Mouse (Mus musculus) CD4-positive, CD25-positive, alpha-beta regulatory T cell, adult 2 months (primary cell): ENCODE measurements around the gene Nectin1.
A peak's percentile ranks its signal among the peaks of the same experiment; 100 is the strongest.

ENCODE experiments used
- DNase-seq: peaks from one replicate; pipeline ENCODE4 v3.0.0-alpha.2; 2012; ENCODE audit warnings: low read depth, low spot score

Nectin1 gene

DNA sequence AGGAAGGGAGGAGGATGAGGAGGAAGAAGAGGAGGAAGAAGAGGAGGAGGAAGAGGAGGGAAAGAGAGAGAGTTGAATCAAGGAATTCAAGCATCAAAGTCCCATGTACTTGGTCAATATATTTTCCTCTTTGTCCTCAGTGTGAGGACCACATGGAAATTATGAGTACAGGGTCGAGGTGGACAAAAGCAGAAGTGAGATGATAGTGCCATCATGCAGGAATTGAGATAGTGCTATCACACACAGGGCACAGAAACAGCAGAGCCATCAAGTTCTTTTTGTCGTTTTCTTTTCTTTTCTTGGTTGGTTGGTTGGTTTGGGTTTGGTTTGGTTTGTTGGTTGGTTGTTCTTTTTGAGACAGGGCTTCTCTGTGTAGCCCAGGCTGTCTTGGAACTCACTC, 2.5 kb upstream of the Nectin1 start:
- DNase-seq: no peak

DNA sequence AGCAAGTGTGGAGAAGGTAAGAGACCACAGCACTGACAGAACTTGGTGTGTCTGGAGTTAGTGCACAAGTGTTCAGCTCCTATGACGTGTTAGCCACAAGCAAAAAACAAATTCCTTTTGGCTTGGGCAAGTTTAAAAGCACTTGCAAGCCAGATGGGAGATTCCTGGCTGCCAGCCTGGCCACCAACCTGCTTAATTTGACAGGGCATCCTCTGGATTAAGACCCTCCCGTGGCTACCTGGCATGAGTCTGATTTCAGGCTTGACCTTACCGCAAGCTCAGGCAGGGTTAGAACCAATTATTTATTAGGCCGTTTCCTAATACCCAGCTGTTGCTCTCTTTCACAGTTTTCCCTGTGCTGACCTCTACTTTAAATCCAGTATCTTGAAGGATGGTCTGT, 1.7 kb upstream of the Nectin1 start:
- DNase-seq: no peak

DNA sequence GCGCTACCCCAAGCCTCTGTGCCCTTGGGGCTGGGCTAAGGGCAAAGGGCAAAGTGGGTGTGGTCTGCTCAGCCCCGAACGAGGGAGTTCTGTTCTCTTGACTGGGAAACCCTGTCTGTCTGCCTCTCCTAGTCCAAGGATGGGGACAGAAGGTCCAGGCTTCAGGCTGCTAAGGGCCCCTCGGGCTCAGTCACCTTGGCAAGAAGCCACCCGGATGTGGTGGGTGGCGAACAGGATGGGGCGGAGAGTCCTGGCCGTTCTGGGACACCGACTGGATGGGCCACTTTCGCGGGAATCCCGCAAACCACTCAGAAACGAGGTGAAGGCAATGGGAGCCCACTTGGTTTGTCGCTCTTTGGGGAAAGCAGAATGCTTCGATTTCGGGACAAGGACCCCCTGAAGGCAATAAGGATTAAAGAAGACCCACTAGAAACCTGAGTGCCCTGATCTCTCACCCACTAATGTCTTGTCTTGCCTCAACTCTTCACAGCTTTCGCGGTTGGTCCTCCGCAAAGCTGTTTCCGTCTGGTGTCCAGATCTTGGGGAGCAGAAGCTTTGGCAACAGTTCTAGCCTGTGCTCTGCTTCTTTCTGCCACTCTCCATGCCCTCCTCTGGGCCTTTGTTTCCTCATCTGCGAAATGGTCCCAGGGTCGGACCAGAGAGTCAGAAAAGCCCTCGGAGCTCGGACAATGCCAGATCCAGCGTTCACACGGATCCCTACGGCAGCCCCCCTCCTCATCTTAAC, 710 bp upstream of the Nectin1 start:
- peak; percentile 41 for DNase-seq

DNA sequence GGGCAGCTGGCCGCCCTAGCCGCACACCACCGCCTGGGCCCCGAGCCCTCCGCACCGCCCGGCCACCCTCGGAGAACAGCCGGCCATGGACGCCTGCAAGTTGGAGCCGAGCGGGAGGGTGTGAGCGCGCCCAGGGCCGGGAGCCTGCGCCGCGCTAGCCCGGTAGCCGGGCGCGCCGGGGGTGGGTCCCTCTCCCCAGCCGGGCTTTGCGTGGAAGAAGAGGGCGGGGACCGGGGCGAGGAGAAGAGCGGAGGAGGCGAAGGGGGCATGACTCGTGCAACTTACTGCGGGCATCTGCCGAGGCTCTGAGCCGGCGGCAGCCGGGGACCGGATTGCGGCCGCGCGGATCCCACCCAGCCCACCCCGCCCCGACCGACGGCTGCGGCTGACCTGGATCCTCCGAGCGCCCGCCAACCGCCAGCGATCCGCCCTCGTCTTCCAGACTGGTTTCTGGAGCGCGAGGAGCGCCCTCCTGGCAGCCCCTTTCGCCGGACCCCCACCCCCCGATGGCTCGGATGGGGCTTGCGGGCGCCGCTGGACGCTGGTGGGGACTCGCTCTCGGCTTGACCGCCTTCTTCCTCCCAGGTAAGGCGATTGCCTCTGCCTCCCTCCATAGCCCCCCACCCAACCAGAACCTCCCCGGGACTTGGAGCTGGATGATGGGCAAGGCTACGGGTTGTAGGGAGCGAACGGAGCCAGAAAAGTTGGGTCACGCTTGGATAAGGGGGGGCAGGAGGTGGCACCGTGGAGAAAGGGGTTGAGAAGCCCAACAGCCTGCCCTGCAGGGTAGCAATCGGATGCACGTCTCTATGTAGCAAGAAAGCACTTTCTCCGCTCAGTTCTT, 576 bp downstream of the Nectin1 start:
- DNase-seq: peak; percentile 50

DNA sequence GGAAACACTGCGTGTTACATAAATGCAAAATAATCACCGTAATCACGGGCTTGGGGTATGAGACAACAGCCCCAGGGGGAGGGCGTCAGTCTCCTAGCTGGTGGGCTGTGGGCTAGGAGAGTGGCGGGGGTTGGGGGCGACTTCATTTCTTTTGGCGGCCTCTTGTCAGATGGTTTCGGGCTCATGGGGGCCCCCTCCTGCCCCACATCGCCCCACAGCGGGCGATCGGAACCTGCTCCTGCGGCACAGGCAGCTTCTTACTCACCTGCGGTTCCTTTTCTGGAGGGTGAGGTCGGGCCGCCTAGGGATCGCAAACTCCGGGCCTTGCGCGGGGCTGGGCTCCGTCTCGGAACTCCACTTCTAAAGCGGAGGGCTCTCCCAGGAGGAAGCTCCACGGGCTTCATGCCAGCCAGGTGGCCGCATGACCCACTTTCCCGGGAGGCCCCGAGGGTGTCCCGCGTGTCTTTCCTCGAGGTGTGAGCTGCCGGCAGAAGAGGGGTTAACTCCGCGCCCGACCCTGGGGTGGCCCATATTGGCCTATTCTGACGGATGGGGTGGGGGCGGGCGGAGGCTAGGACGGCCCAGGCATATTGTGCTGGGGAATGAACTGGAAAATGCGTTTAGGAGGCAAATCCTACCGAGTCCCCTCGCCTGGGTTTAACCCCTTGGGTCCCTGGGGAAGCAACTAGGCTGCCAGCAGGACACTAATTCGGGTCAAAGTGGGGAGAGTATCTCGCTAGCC, 1.4 kb downstream of the Nectin1 start:
- peak; percentile 49 for DNase-seq

DNA sequence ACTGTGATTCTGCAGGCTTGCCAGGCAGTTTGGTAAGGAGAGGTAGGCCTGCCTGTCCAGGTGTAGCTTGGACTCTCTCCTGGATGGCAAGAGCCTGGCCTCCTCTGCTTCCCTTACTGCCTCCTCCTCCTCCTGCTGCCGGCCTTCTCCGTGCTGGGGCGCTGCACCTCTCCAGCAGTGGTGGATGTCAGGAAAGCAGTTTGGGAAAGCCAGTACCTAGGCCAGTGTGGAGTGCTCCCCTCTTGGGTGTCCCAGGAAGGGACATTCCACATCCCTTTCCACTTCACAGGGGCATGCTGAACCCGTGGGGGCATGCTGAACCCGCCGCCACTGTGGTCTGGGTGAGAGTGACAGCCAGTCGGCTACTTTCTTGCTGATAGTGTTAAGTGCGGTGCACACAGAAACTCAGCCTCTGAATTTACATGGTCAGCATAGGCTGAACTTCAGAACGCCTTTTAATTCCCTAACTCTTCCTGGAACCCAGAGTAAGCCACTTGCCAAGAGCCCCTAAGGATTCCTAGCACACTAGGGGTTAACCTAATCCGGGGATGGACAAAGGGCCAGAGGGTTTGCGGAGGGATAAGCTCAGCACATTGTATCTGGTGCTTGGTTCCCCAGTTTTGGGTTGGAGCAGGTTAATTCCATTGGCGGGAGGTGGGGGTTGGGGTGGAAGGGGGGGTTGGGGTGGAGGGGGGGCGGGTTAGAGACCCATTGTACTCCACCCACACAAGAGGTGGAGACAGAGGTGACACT, 2.3 kb downstream of the Nectin1 start:
- DNase-seq: no peak

DNA sequence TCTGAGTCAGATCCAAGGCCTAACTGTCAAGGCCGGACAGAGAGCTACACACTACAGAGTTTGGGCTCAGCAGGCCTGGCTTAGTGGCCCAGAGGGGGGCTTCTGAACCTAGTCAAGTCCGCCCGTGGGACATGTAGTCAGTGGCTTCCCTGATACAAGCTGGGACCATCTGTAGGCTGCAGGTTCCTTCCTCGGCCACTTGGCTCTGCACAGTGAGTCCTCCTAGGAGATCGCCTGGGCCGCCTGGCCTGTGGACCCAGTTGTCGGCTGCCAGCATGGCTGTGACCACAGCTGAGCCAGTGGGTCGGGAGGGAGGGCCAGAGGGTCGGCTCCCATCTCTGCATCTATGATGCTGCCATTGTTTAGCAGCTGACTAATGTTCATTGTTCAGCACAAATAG, 3.9 kb downstream of the Nectin1 start:
- no peak for DNase-seq

DNA sequence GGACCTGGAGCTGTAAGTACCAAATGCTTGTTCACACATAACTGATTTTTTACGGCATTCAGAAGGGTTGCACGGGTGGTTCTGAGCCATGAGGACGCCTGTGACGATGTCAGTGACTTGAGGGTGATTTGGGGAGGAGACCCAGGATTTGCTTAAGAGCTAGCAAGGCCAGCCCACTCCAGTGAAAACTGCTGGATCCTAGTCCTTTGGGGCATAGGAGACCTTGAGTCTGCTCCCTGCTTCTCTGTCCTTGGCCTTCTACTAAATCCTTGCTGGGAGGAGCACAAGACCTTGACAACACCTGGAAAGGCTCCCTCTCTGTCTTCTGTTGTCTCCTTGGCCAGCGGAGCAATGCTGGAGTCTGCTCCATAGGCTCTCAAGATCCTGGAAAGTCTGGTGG, 4.7 kb downstream of the Nectin1 start:
- no peak for DNase-seq

DNA sequence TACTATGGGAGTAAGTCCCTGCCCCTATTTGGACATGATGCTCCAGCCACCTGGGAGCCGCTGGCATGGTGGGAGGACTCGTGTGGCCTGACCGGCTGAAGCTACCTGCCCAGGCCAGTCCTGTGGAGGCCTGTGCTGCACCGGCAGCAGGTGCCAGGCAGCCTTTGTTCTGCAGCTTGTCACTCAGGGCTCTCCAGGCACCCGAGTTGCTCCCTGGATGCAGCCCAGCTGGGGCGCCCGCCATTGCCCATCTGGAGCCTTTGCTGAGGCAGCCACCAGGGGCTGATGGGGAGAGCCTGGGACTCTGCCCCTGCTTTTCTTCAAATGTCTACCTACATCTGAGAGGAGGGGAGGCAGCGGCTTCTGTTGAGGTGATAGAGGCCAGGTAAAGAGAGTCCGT, 6.3 kb downstream of the Nectin1 start:
- no peak for DNase-seq

DNA sequence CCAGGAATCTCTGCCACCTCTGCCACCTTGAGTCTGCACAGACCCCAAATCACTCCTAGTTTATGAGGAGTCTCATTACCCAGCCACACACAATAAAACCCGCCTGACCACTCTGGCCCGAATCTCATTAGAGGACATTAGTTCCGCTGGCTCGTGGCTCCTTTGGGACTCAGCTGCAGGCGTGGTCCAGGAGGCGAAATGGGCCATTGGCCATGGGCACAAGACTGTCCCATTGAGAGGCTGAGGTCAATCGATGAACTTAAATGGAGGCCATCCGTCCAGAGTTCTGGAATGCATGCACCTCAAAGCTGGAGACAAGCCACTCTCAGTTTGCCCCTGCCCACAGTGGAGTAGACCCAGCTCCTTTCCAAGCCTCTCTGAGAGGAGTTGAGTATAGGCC, 7.3 kb downstream of the Nectin1 start:
- no peak for DNase-seq

DNA sequence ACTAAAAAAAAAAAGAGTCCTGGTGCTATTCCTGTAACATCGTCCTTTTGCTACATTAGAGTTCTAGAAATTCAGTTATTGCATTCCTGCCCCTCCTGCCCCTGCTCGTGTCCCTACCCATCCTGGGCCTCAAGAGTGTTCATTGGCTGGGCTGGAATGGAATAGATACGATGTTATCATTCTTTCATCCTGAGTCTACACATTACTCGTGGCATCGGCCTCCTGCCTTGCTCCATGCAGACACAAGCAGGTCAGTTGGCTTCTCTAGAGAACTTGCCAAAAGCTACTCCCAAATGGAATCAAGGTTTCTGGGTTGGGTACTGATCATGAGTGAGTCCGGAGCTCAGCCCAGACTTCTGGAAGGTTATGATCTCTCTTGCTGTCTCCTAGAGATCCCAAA, 9.7 kb downstream of the Nectin1 start:
- DNase-seq: no peak

DNA sequence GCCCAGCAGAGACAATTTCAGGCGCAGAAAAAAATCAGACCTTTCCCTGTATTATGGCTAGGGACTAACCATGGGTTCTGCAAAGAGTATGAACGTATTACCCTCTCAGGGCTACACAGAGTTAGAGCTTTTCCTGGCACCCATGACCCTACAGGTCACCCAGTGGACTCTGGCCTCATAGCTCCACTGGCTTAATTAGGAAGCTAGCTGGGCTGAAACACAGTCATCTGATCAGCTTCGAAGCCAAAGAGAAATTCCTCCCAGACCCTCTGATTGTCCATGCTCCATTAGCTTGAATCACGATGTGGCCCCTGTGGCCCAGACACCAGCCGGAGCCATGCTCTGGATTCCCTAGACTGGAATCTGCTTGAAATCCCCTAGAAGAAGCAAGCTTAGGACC, 10.3 kb downstream of the Nectin1 start:
- no peak for DNase-seq

DNA sequence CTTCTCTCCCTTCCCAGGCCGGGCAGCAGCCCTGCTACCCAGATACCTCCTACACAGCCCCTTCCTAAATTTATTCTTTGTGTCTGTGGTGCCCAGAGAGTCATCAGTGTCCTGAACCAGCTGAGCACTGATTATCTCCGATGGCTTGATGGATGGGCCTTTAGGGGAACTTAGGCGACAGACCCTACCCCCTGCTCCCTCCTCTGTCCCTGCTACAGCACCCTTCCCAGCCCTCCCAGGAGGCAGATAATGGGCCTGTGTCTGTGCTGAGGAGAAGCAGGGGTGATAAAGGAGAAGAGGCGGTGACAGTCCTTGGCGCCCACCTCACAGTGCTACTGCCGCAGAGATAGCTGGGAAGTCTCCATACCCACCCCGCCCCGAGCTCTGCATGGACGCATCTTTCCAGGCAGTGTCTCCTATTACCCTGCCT, 11.0 kb downstream of the Nectin1 start:
- DNase-seq: no peak

DNA sequence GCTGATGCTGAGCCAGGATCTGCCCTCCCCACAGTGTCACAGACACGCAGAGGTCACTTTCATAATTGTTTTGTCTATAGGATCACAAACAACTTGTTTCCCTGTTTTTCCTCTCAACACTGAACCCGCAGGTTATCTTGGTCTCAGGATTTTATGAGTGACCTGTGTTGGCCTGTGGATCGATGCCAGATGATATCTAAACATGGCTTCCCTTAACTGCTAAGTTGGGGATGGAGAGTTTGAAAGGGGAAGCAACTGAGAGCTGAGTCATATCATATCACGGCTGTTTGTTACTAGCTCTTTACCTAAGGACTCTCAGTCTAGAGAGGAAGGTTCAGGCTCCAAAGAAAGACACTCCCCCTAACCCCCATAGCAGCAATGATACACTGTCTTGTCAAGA, 11.7 kb downstream of the Nectin1 start:
- no peak for DNase-seq

DNA sequence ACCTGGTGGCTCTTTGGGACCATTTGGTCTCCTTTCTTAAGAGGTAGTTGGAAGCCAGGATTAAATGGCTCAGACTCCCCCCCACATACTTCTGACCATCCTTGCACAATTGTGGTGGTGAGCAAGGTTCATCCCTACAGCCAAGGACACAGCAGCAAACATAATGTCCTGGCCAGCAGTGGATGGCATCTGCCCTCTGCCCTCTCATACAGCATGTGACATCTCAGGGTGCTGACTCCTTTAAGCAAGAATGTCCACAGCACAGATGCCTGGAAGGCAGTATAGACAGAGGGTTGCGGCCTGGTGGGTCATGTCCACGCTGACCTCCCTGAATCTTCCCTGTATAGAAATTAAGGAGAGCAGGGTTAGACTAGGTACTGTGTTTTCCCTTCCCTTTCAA, 12.1 kb downstream of the Nectin1 start:
- DNase-seq: no peak

DNA sequence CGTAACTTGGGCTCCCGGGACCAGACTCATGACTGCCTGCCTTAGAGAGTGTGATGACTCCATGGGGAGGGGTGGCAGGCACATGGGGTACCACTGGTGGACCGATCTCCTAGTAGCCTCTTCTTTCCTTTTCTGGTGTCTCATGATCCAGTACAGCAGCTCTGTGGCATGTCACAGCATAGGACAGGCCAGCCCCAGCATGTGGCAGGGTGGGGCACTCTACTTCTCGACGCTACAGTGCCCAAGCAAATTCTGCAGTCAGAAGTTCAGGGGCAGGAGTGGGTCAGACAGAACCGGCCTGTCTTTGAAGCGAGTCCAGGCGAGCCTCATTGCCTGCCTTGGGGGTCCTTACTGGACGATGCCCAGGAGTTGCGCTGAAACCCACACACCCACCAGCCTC, 13.4 kb downstream of the Nectin1 start:
- DNase-seq: no peak

DNA sequence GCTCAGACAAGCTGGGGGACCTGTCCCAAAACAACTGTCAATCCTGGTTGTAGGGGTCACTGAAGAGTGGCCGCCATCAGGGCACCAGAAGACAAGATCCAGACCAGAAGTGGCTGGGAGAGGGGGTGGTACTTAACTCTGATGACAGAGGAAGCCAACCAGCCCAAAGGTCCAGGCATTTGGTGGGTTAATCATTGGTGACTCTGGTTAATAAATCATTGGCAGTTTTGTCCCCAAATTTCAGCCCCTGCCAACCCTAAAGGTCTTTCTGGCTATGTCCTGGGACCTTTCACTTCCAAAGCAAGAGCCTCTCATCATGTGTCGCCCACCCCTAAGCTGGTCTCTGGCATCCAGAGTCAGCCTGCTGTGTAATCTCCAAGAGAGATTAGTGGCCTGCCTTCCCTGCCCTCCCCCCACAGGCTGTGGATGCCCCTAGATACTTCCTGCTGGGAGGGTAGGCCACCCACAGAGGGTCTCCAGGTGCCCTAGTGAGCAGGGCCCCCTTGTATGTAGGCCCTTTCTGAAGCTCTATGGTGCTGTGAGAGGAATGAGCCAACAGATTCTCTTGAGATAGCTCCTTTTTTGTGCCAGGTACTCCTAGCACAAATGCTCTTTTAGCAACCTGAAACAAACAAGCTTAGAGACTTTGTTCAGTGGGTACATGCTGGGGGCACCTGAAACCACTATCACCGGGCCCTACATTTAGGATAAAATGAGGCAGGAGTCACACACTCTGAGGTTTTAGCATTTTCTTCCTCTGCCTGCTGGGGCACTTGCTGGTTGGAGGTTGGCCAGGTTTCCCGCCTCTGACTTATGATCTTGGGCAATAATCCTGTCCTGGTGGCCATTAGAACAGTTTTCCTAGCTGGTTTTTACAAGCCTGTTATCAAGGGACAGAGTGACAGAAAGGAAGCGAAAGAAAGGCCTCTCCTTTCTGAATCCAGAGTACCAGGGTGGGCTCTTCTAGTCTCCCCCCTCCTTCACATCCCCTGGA, 14.5 kb downstream of the Nectin1 start:
- no peak for DNase-seq

DNA sequence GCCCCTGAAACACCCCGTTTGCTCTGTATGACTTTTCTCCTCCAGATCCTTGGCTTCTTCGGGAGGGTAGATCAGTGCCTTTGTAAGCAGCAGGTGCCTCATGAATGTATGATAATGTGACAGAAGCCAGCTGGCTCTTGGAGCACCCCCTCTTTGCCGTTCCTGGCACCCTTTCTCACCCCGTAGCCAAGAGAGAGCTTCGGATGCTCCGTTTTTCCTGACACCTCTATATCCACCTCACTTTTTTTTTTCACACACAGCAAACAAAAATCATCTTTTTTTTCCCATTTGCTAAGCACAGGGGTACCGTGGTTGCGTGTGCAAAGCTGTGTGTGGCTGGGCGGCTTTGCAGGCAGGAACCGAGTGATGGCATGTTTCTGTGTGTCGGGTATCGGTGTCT, 16.3 kb downstream of the Nectin1 start:
- no peak for DNase-seq

DNA sequence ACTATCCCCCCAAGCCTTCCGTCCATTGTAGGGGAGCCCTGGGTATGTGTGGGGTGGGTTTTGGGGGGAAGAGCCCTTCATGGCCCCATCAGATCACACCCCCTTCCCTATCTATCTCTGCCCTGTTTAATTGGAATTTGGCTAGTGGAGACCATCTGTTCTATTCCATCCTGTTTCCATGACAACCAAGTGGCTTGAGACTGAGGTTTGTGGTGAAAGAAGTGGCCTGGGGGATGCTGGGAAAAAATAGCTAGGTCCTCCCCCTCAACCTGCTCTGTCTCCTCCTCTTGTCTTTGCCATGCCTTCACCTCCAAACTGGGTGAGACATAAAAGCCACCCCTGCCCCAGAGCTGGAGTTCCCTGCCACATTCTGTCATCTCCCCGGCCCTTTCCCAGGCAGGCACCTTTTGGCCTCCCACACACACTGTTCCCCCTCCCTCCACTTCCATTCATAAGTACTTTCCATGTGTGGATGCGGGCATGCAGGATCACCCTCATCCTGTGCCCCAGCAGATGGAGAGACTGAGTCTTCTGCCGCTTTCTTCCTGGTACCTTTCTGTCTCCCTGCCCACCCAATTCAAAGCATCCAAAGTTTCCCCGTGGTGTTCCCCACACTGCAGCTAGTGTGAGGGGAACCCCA, 17.5 kb downstream of the Nectin1 start:
- no peak for DNase-seq

DNA sequence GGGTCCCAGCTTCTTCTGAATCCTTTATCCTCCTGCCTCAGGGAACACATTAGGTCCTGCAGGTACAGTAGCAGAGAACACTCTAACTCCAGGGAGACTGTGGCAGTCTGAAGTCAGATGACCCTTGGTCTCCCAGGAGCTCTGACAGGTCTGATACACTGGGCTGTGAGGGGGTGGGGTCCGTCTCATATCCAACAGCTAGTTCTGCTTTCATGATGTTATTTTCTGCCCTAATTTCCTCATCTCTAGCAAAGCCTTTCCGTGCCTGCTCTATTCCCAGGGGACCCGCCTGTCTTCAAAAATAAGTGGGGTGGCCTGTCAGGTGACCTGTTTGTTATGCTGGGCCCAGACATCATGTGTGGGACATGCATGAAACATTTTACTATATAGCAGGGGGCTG, 18.2 kb downstream of the Nectin1 start:
- no peak for DNase-seq
